Mouse (Mus musculus) c-Kit-positive CD71-positive TER-119-positive erythroid progenitor cells, embryonic 14.5 days (primary cell): Measurements from ENCODE around the gene Pdcd2l.

Source experiments
- DNase-seq: peaks from one replicate; pipeline ENCODE4 v3.0.0-alpha.2; 2013; ENCODE audit warnings: low spot score

Pdcd2l gene

GRCm38 (mm10) chr7:34141123-34141522 is 55.3 kb downstream of the Pdcd2l start:
- no peak for DNase-seq

- DNase-seq: no peak
Measured at GRCm38 (mm10) chr7:34139493-34139892, 57.0 kb downstream of the Pdcd2l start.
